ENCODE assay signal across 7 mouse cellular contexts in genomic region chr5:135149053-135149819, GRCm38 (mm10). TPM values are rescaled to one million over a fixed set of nuclear protein-coding genes. Genes with fewer than 3 reads are reported as not detected.
DNase-seq lines count a peak whose midpoint lies in the region; ATAC-seq lines count a peak whose summit lies in the region.

Gene Tbl2 (plus strand): TSS chr5:135149657.

- ATAC-seq in embryonic facial prominence, embryonic 12.5 days (ENCODE audit: insufficient number of reproducible peaks, insufficient read depth, low FRiP score, low TSS enrichment) = peak; percentile 98
- peak; percentile 99 for ATAC-seq in limb, embryonic 11.5 days (ENCODE audit: insufficient number of reproducible peaks, low FRiP score, low TSS enrichment, low read depth)
- ATAC-seq in midbrain, embryonic 14.5 days (ENCODE audit: low FRiP score, low TSS enrichment) = peak; percentile 98

- H3K4me2 ChIP-seq in embryonic facial prominence, embryonic 12.5 days (replicated peaks) = peak within 1 kb of the TSS; percentile 72
- H3K4me2 ChIP-seq in limb, embryonic 11.5 days (ENCODE audit: low read depth, severe bottlenecking) = peak within 1 kb of the TSS; percentile 58
- peak within 1 kb of the TSS; percentile 84 for H3K4me2 ChIP-seq in midbrain, embryonic 14.5 days (ENCODE audit: low read length)

- H3K27me3 ChIP-seq in embryonic facial prominence, embryonic 12.5 days = no peaks in the 10 kb centered on the region
- no peaks in the 10 kb centered on the region for H3K27me3 ChIP-seq in limb, embryonic 11.5 days (ENCODE audit: control insufficient read depth, insufficient read depth, low read length)
- H3K27me3 ChIP-seq in midbrain, embryonic 14.5 days (ENCODE audit: control insufficient read depth, insufficient read depth, low read length) = no peaks in the 10 kb centered on the region

- peaks cover 16% of the 10 kb centered on the region for H3K36me3 ChIP-seq in embryonic facial prominence, embryonic 12.5 days
- 0 out of 2 replicates have a peak, but pooled peaks cover 2% of the 10 kb centered on the region for H3K36me3 ChIP-seq in limb, embryonic 11.5 days (ENCODE audit: control insufficient read depth, insufficient read depth, low read length)
- H3K36me3 ChIP-seq in midbrain, embryonic 14.5 days (ENCODE audit: control insufficient read depth, insufficient read depth, low read length) = peaks cover 8% of the 10 kb centered on the region

- WGBS in embryonic facial prominence, embryonic 12.5 days = under 1% methylated on average over 63 of the region's 63 CpGs
- under 1% methylated on average over 63 of the region's 63 CpGs for WGBS in limb, embryonic 11.5 days
- WGBS in midbrain, embryonic 14.5 days = under 1% methylated on average over 63 of the region's 63 CpGs

- peaks cover 7% of the 10 kb centered on the region; the same call in 1 of the 2 replicates for H3K4me1 ChIP-seq in embryonic facial prominence, embryonic 12.5 days
- peaks cover 3% of the 10 kb centered on the region; the same call in 1 of the 2 replicates for H3K4me1 ChIP-seq in limb, embryonic 11.5 days (ENCODE audit: control insufficient read depth, insufficient read depth, low read length)
- H3K4me1 ChIP-seq in midbrain, embryonic 14.5 days (ENCODE audit: control insufficient read depth, insufficient read depth, low read length) = peaks cover 12% of the 10 kb centered on the region; the same call in 1 of the 2 replicates

- H3K9ac ChIP-seq in embryonic facial prominence, embryonic 12.5 days = peak within 1 kb of the TSS; percentile 72
- H3K9ac ChIP-seq in limb, embryonic 11.5 days (ENCODE audit: low read length) = peak within 1 kb of the TSS; percentile 68
- peak within 1 kb of the TSS; percentile 69 for H3K9ac ChIP-seq in midbrain, embryonic 14.5 days (replicated peaks; ENCODE audit: low read length)

- H3K27ac ChIP-seq in embryonic facial prominence, embryonic 12.5 days = peak within 1 kb of the TSS; percentile 93
- H3K27ac ChIP-seq in limb, embryonic 11.5 days (replicated peaks; ENCODE audit: low read depth, low read length) = peak within 1 kb of the TSS; percentile 78
- peak within 1 kb of the TSS; percentile 82 for H3K27ac ChIP-seq in midbrain, embryonic 14.5 days (replicated peaks; ENCODE audit: low read depth, low read length)

- no peaks in the 10 kb centered on the region for H3K9me3 ChIP-seq in embryonic facial prominence, embryonic 12.5 days
- no peaks in the 10 kb centered on the region for H3K9me3 ChIP-seq in limb, embryonic 11.5 days (ENCODE audit: control insufficient read depth, low read length)
- no peaks in the 10 kb centered on the region for H3K9me3 ChIP-seq in midbrain, embryonic 14.5 days (ENCODE audit: control insufficient read depth, low read length)

- peak within 1 kb of the TSS; percentile 70 for H3K4me3 ChIP-seq in embryonic facial prominence, embryonic 12.5 days
- peak within 1 kb of the TSS; percentile 80 for H3K4me3 ChIP-seq in limb, embryonic 11.5 days (ENCODE audit: low read depth, low read length)
- peak within 1 kb of the TSS; percentile 71 for H3K4me3 ChIP-seq in midbrain, embryonic 14.5 days (replicated peaks; ENCODE audit: low read depth, low read length)

- peak; percentile 99 for DNase-seq in adrenal gland, postnatal 25 days
- DNase-seq in heart, adult 11 months = peak; percentile 100
- peak; percentile 99 for DNase-seq in kidney, adult 18-20 months
- peak; percentile 98 for DNase-seq in limb, embryonic 11.5 days (ENCODE audit: low spot score)
- DNase-seq in midbrain, embryonic 14.5 days = peak; percentile 98
- peak; percentile 97 to 99 for DNase-seq in spleen, adult 18-20 months

RNA-seq across cellular contexts. Expression of gene Tbl2, which starts in this region (rescaled TPM):
- total RNA-seq in adrenal gland, postnatal 25 days (2021) = 31.5 and 46.0 TPM in 2 replicates
- polyA plus RNA-seq in embryonic facial prominence, embryonic 12.5 days (2016; fragmentation: Nextera tagmentation; extraction: Ambion mirVana) = 24.8 and 30.0 TPM in 2 replicates
- polyA plus RNA-seq in limb, embryonic 11.5 days (2014; fragmentation: Nextera tagmentation; extraction: Ambion mirVana) = 21.4 and 22.5 TPM in 2 replicates
- 10.7 and 15.3 TPM in 2 replicates for polyA plus RNA-seq in midbrain, embryonic 14.5 days (2014; fragmentation: Nextera tagmentation; extraction: Ambion mirVana)

Comparison
In these comparisons a context has a peak if more than half of its experiments do, and no peak if none do; other contexts are left out.
1. Peak in every context shown above with its lines: DNase-seq, ATAC-seq, H3K4me3 ChIP-seq and H3K27ac ChIP-seq.